Mouse (Mus musculus): ENCODE data around the gene Ogfod2. TPM values are rescaled to one million over a fixed set of nuclear protein-coding genes. Genes with fewer than 3 reads are reported as not detected.
A peak's percentile ranks its signal among the peaks of the same experiment; 100 is the strongest.

The Ogfod2 gene
- polyA plus RNA-seq, 1 experiment, result 42.4 TPM

GRCm38 (mm10) chr5:124162577-124162976 lies 50.5 kb downstream of the Ogfod2 start:
- TF ChIP-seq CTCF (IDR thresholded peaks at IDR 0.05; ENCODE audit: insufficient read depth, low read length) (peak; percentile 40), POLR2A (IDR thresholded peaks at IDR 0.05; ENCODE audit: borderline replicate concordance, extremely low read depth, low read depth, low read length) (no peak)
- peak; percentile 73 for DNase-seq
- peaks cover 16% of the 10 kb centered on the region for H3K4me1 ChIP-seq (ENCODE audit: control insufficient read depth, insufficient read depth, low read length)
- no peak overlapping the region for H3K4me3 ChIP-seq (replicated peaks; ENCODE audit: extremely low read depth, low read depth, low read length)
- 44% methylated on average over 5 of the region's 5 CpGs for WGBS

- Histone ChIP-seq H3K4me3 (replicated peaks; ENCODE audit: extremely low read depth, low read depth, low read length) (no peak overlapping the region), H3K4me1 (ENCODE audit: control insufficient read depth, insufficient read depth, low read length) (peaks cover 19% of the 10 kb centered on the region)
- TF ChIP-seq CTCF (IDR thresholded peaks at IDR 0.05; ENCODE audit: insufficient read depth, low read length) (no peak), POLR2A (IDR thresholded peaks at IDR 0.05; ENCODE audit: borderline replicate concordance, extremely low read depth, low read depth, low read length) (no peak)
- no peak for DNase-seq
- WGBS, result 76% methylated on average over 11 of the region's 11 CpGs
These were observed 51.3 kb downstream of the Ogfod2 start for GRCm38 (mm10) chr5:124163445-124163844.

Other genes starting within 250 kb of the Ogfod2 start
- gene Hcar2, start 246.8 kb upstream of the Ogfod2 start, polyA plus RNA-seq (2012; rRNA removed), result 6.0 and 12.9 TPM in 2 replicates
- 1.4 and 2.7 TPM in 2 replicates for gene Hcar1, start 232.3 kb upstream of the Ogfod2 start, polyA plus RNA-seq (2012; rRNA removed)
- 18.7 and 20.3 TPM in 2 replicates for gene Denr, start 205.1 kb upstream of the Ogfod2 start, polyA plus RNA-seq (2012; rRNA removed)
- gene Gm43518, start 184.9 kb upstream of the Ogfod2 start, polyA plus RNA-seq (2012; rRNA removed), result 0.41 and 0.53 TPM in 2 replicates
- 2.0 and 3.2 TPM in 2 replicates for gene Ccdc62, start 181.6 kb upstream of the Ogfod2 start, polyA plus RNA-seq (2012; rRNA removed)
- 31.9 and 36.4 TPM in 2 replicates for gene Hip1r, start 138.7 kb upstream of the Ogfod2 start, polyA plus RNA-seq (2012; rRNA removed)
- gene Vps37b, start 80.0 kb upstream of the Ogfod2 start, polyA plus RNA-seq (2012; rRNA removed), result 36.6 and 39.3 TPM in 2 replicates
- gene Abcb9, start 16.5 kb upstream of the Ogfod2 start, polyA plus RNA-seq (2012; rRNA removed), result 7.7 and 7.8 TPM in 2 replicates
- gene Arl6ip4, start 3.8 kb downstream of the Ogfod2 start, polyA plus RNA-seq (2012; rRNA removed), result 32.3 and 33.6 TPM in 2 replicates
- gene Pitpnm2, start 137.5 kb downstream of the Ogfod2 start, polyA plus RNA-seq (2012; rRNA removed), result 122 and 163 TPM in 2 replicates
- 2.4 and 3.3 TPM in 2 replicates for gene Mphosph9, start 215.7 kb downstream of the Ogfod2 start, polyA plus RNA-seq (2012; rRNA removed)
- 3.4 and 3.7 TPM in 2 replicates for gene 2810006K23Rik, start 215.8 kb downstream of the Ogfod2 start, polyA plus RNA-seq (2012; rRNA removed)